Mouse (Mus musculus): ENCODE data around the gene Rpgrip1l. TPM values are rescaled to one million over a fixed set of nuclear protein-coding genes. Genes with fewer than 3 reads are reported as not detected.

The Rpgrip1l gene
- polyA plus RNA-seq, 1 experiment from 2014 or later: 15.4 TPM

- TF ChIP-seq CTCF (IDR thresholded peaks at IDR 0.05): no peak
- in situ Hi-C loops (cut with MboI; ENCODE audit: low pct_unique_long_range_greater_than_20kb): no loop called here
- DNase-seq (ENCODE audit: low read depth, low spot score) (no peak), ATAC-seq (no peak)
- H3K27me3 ChIP-seq: no peaks in the 10 kb centered on the region
- ChIA-PET POLR2A (no interaction called here), CTCF (interaction anchor here (0.9 to 1.9 kb wide), 4 partner anchors 10 to 17 kb away, joined by 3 to 6 read pairs (median 3); partner anchors contain the start of gene Fto)
These were observed 16.4 kb upstream of the Rpgrip1l start for GRCm38 (mm10) chr8:91329461-91329850.

DNA sequence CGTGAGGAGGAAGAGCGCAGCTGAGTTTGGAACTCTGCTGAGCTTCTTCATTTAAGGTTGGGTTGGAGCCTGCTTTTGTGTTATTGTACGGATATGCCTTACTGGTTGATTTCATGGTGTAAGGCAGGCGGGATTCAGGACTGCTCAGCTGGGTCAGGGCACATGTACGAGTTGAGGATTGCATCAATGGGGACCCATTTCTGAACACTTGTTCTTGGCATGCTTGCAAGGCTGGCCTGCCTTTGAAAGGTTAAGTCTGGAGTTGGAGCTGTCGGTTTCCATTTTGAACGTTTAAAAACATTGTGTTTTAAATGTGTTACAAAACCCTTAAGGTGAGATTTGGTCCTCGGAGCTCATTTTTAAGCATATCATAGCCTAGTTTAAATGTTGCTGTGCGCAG, 16.0 kb upstream of the Rpgrip1l start:
- DNase-seq (ENCODE audit: low read depth, low spot score) (no peak), ATAC-seq (no peak)
- H3K27me3 ChIP-seq: no peaks in the 10 kb centered on the region
- POLR2A ChIA-PET: no interaction called here
- no peak for TF ChIP-seq CTCF (IDR thresholded peaks at IDR 0.05)
- CTCF ChIA-PET: interaction anchor here (0.9 to 1.3 kb wide), 3 partner anchors 10 to 15 kb away, joined by 3 read pairs; partner anchors contain the start of gene Fto
- in situ Hi-C loops (cut with MboI; ENCODE audit: low pct_unique_long_range_greater_than_20kb): no loop called here

- no peak for TF ChIP-seq CTCF (IDR thresholded peaks at IDR 0.05)
- POLR2A ChIA-PET: no interaction called here
- no peak for DNase-seq (ENCODE audit: low read depth, low spot score)
- ATAC-seq: no peak
- no peaks in the 10 kb centered on the region for H3K27me3 ChIP-seq
- CTCF ChIA-PET: no interaction called here
- in situ Hi-C loops (cut with MboI; ENCODE audit: low pct_unique_long_range_greater_than_20kb): no loop called here
These were observed 14.6 kb upstream of the Rpgrip1l start for GRCm38 (mm10) chr8:91327471-91328205.

- DNase-seq (ENCODE audit: low read depth, low spot score): no peak
- TF ChIP-seq CTCF (IDR thresholded peaks at IDR 0.05): no peak
- ChIA-PET CTCF (no interaction called here), POLR2A (interaction anchor here (0.8 kb wide), 1 partner anchor 13 kb away, joined by 3 read pairs; the partner anchor contains the start of gene Fto)
- ATAC-seq: no peak
- H3K27me3 ChIP-seq: no peaks in the 10 kb centered on the region
- in situ Hi-C loops (cut with MboI; ENCODE audit: low pct_unique_long_range_greater_than_20kb): no loop called here
These were observed 13.9 kb upstream of the Rpgrip1l start for GRCm38 (mm10) chr8:91326946-91327345.

- no peak for TF ChIP-seq CTCF (IDR thresholded peaks at IDR 0.05)
- POLR2A ChIA-PET: no interaction called here
- CTCF ChIA-PET: no interaction called here
- DNase-seq (ENCODE audit: low read depth, low spot score): no peak
- H3K27me3 ChIP-seq: no peaks in the 10 kb centered on the region
- no peak for ATAC-seq
- in situ Hi-C loops (cut with MboI; ENCODE audit: low pct_unique_long_range_greater_than_20kb): no loop called here
These were observed 13.0 kb upstream of the Rpgrip1l start for GRCm38 (mm10) chr8:91326018-91326417.

DNA sequence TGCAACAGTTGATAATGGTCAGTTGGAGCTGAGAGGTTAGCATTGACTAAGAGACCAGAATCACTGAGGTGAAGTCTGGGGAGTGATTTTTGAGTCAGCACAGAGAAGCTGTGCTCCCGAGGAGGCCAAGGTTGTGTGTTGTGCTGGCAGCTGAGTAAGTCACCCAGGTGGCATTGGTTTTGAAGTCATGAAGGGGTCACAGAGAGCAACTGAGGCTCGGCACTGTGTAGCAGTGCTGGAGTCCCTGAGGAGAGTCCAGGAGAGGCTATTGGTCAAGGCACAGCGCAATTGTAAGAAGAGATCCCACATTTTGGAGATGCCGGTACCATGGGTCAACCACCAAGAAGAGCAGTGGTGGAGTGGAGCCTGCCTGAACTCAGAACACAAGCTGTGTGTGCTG, 11.9 kb upstream of the Rpgrip1l start:
- no peaks in the 10 kb centered on the region for H3K27me3 ChIP-seq
- ATAC-seq (no peak), DNase-seq (ENCODE audit: low read depth, low spot score) (no peak)
- CTCF ChIA-PET: no interaction called here
- POLR2A ChIA-PET: no interaction called here
- in situ Hi-C loops (cut with MboI; ENCODE audit: low pct_unique_long_range_greater_than_20kb): no loop called here
- no peak for TF ChIP-seq CTCF (IDR thresholded peaks at IDR 0.05)

DNA sequence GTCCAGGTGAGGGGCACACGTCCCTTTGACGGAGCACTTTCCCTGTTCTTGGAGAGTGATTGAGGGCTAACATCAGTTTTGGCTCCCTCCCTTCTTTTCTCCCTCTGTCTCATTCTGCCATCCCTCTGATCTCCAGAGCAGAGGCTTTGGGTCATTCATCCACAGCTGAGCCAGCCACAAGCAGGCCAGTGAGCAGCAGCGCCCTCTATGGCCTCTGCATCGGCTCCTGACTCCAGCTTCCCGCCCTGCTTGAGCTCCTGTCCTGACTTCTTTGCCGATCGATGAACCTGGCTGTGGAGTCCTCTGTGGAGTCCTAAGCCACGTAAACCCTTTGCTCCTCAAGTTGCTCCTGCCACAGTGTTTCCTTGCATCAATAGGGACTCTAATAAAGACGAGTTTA, 11.2 kb upstream of the Rpgrip1l start:
- DNase-seq (ENCODE audit: low read depth, low spot score): no peak
- no peak for TF ChIP-seq CTCF (IDR thresholded peaks at IDR 0.05)
- ATAC-seq: no peak
- CTCF ChIA-PET: no interaction called here
- POLR2A ChIA-PET: no interaction called here
- in situ Hi-C loops (cut with MboI; ENCODE audit: low pct_unique_long_range_greater_than_20kb): no loop called here
- no peaks in the 10 kb centered on the region for H3K27me3 ChIP-seq

GRCm38 (mm10) chr8:91323511-91323910, 10.4 kb upstream of the Rpgrip1l start:
- no peak for DNase-seq (ENCODE audit: low read depth, low spot score)
- in situ Hi-C loops (cut with MboI; ENCODE audit: low pct_unique_long_range_greater_than_20kb): no loop called here
- TF ChIP-seq CTCF (IDR thresholded peaks at IDR 0.05): no peak
- no peaks in the 10 kb centered on the region for H3K27me3 ChIP-seq
- CTCF ChIA-PET: no interaction called here
- POLR2A ChIA-PET: no interaction called here
- ATAC-seq: no peak

DNA sequence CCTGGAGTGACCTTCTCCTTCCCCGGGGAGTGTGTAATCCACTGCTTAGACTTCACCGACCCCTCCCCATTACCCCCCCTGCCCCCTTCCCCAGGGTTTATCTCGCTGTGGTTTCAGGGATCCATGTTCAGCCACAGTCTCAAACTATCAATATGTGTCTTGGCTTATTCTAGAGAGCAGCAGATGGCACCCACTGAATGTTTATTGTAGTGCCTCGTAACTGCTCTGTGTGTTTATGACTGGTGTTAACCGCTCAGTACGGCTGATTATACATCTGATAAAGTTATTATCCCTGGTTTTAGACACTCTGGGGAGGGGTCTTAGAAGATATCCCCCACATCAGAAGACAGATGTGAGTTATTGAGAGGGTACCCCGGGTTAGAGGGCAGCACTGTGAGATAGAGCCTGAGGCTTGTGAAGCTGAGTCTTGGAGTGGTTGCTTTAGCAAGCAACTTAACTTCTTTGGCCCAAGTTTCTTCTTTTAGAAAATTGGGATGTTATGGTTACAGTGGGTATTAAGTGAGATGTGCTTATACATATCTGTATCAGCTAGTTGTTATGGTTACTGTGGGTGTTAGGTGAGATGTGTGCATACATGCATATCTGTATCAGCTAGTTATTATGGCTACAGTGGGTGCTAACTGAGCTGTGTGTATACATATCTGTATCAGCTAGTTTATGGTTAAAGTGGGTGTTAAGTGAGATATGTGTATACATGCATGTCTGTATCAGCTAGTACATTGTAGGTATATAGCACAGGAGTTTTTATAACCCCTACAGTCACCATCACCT, 6.1 kb upstream of the Rpgrip1l start:
- in situ Hi-C loops (cut with MboI; ENCODE audit: low pct_unique_long_range_greater_than_20kb): no loop called here
- CTCF ChIA-PET: interaction anchor here (0.5 to 1.3 kb wide), 2 partner anchors 10 to 12 kb away, joined by 3 read pairs; no protein-coding TSS in a partner anchor
- DNase-seq (ENCODE audit: low read depth, low spot score) (no peak), ATAC-seq (no peak)
- POLR2A ChIA-PET: no interaction called here
- no peaks in the 10 kb centered on the region for H3K27me3 ChIP-seq
- TF ChIP-seq CTCF (IDR thresholded peaks at IDR 0.05): no peak

GRCm38 (mm10) chr8:91317567-91318227, 4.6 kb upstream of the Rpgrip1l start:
- ChIA-PET POLR2A (interaction anchor here (0.6 kb wide), 1 partner anchor 55 kb away, joined by 3 read pairs; no protein-coding TSS in a partner anchor), CTCF (no interaction called here)
- DNase-seq (ENCODE audit: low read depth, low spot score) (no peak), ATAC-seq (no peak)
- no peak for TF ChIP-seq CTCF (IDR thresholded peaks at IDR 0.05)
- in situ Hi-C loops (cut with MboI; ENCODE audit: low pct_unique_long_range_greater_than_20kb): no loop called here
- no peaks in the 10 kb centered on the region for H3K27me3 ChIP-seq

DNA sequence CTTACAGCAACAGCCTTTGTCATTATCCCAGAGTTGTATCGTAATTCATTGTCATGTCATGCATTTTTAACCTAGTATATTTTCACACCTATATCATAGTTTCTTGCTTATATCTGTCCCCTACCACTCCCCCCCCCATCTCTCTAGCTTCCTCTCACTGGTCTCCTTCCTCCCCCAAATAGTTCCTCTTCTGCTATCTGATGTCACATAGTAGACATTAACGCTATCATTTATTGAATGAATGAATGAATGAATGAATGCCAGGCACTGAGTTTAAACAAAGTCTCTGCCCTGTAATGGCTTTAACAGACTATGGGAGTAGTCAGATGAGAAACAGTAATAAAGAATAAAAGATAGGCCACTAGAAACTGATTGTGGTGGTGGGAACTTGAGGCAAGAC, 720 bp downstream of the Rpgrip1l start:
- DNase-seq (ENCODE audit: low read depth, low spot score) (no peak), ATAC-seq (no peak)
- CTCF ChIA-PET: no interaction called here
- POLR2A ChIA-PET: no interaction called here
- no peaks in the 10 kb centered on the region for H3K27me3 ChIP-seq
- in situ Hi-C loops (cut with MboI; ENCODE audit: low pct_unique_long_range_greater_than_20kb): no loop called here
- TF ChIP-seq CTCF (IDR thresholded peaks at IDR 0.05): no peak
